Mouse (Mus musculus): ENCODE measurements around the gene Zfp652.
"Not testable (repeated sequence)": the region's sequence is repeated elsewhere in the genome, so short reads cannot be mapped to it uniquely, and the experiment has no call there.

Gene Zfp652

GRCm38 (mm10) chr11:95858528-95859467, 146.3 kb downstream of the Zfp652 start:
- peak; percentile 98 for DNase-seq

- DNase-seq = peak; percentile 81
Measured at GRCm38 (mm10) chr11:95859468-95859855, 147.0 kb downstream of the Zfp652 start.

- DNase-seq = peak; percentile 68
Measured at GRCm38 (mm10) chr11:95860071-95860490, 147.6 kb downstream of the Zfp652 start.

- no peak for DNase-seq
Measured at GRCm38 (mm10) chr11:95861397-95861796, 148.9 kb downstream of the Zfp652 start.

- no peak for DNase-seq
Measured at GRCm38 (mm10) chr11:95869442-95869841, 157.0 kb downstream of the Zfp652 start.

GRCm38 (mm10) chr11:95869918-95870470, 157.5 kb downstream of the Zfp652 start:
- no peak for DNase-seq

- no peak for DNase-seq
Measured at GRCm38 (mm10) chr11:95875804-95876203, 163.3 kb downstream of the Zfp652 start.

- peak; percentile 76 for DNase-seq
Measured at GRCm38 (mm10) chr11:95876296-95876695, 163.8 kb downstream of the Zfp652 start.

- DNase-seq = not testable (repeated sequence)
Measured at GRCm38 (mm10) chr11:95879861-95880260, 167.4 kb downstream of the Zfp652 start.
